In genomic region chr1:33906927-33907326, GRCm38 (mm10) we compare ENCODE assay signal across 8 mouse cellular contexts. TPM values are rescaled to one million over a fixed set of nuclear protein-coding genes. Genes with fewer than 3 reads are reported as not detected.
DNase-seq lines count a peak whose midpoint lies in the region; ATAC-seq lines count a peak whose summit lies in the region.
"Had no signal": no experiment of that assay in that cellular context is flagged by ENCODE, and none has a peak within 500 bp of the region (broad histone marks: within the 10 kb centered on the region; RNA-seq: fewer than 3 reads in every experiment).

No protein-coding gene starts in this region.

- no peak overlapping the region for H3K9ac ChIP-seq in lung, embryonic 15.5 days
- peak overlapping the region; percentile 74 for H3K9ac ChIP-seq in forebrain, embryonic 14.5 days (ENCODE audit: low read length)
- no peak overlapping the region; the same call in 1 of the 2 replicates for H3K9ac ChIP-seq in limb, embryonic 11.5 days (ENCODE audit: low read length)
- peak overlapping the region; percentile 68 for H3K9ac ChIP-seq in neural tube, embryonic 15.5 days (replicated peaks)

- no peaks in the 10 kb centered on the region for H3K36me3 ChIP-seq in lung, embryonic 15.5 days
- H3K36me3 ChIP-seq in forebrain, embryonic 14.5 days (ENCODE audit: control insufficient read depth, insufficient read depth, low read length), result no peaks in the 10 kb centered on the region
- H3K36me3 ChIP-seq in limb, embryonic 11.5 days (ENCODE audit: control insufficient read depth, insufficient read depth, low read length), result no peaks in the 10 kb centered on the region
- H3K36me3 ChIP-seq in neural tube, embryonic 15.5 days, result 0 out of 2 replicates have a peak, but pooled peaks cover 5% of the 10 kb centered on the region

- peak overlapping the region; percentile 100 for H3K4me2 ChIP-seq in lung, embryonic 15.5 days
- H3K4me2 ChIP-seq in forebrain, embryonic 14.5 days (ENCODE audit: low read length), result peak overlapping the region; percentile 81
- H3K4me2 ChIP-seq in limb, embryonic 11.5 days (ENCODE audit: low read depth, severe bottlenecking), result peak overlapping the region; percentile 97
- H3K4me2 ChIP-seq in neural tube, embryonic 15.5 days, result peak overlapping the region; percentile 80

- peaks cover 44% of the 10 kb centered on the region for H3K27me3 ChIP-seq in lung, embryonic 15.5 days
- peaks cover 15% of the 10 kb centered on the region; the same call in 1 of the 2 replicates for H3K27me3 ChIP-seq in forebrain, embryonic 14.5 days (replicated peaks; ENCODE audit: control insufficient read depth, insufficient read depth, low read length)
- H3K27me3 ChIP-seq in limb, embryonic 11.5 days (ENCODE audit: control insufficient read depth, insufficient read depth, low read length), result peaks cover 18% of the 10 kb centered on the region
- H3K27me3 ChIP-seq in neural tube, embryonic 15.5 days (replicated peaks), result no peaks in the 10 kb centered on the region

- peak overlapping the region; percentile 64 for H3K4me3 ChIP-seq in lung, embryonic 15.5 days
- H3K4me3 ChIP-seq in forebrain, embryonic 14.5 days (ENCODE audit: low read depth, low read length), result peak overlapping the region; percentile 63
- H3K4me3 ChIP-seq in limb, embryonic 11.5 days (ENCODE audit: low read depth, low read length), result peak overlapping the region; percentile 52
- H3K4me3 ChIP-seq in neural tube, embryonic 15.5 days (replicated peaks), result peak overlapping the region; percentile 70

- no peak overlapping the region for H3K27ac ChIP-seq in lung, embryonic 15.5 days
- 0 out of 2 replicates have a peak overlapping the region, but pooled peaks have one; percentile 33 for H3K27ac ChIP-seq in forebrain, embryonic 14.5 days (ENCODE audit: low read depth, low read length)
- H3K27ac ChIP-seq in limb, embryonic 11.5 days (replicated peaks; ENCODE audit: low read depth, low read length), result no peak overlapping the region
- H3K27ac ChIP-seq in neural tube, embryonic 15.5 days (replicated peaks), result peak overlapping the region; percentile 93

- peaks cover 19% of the 10 kb centered on the region for H3K4me1 ChIP-seq in lung, embryonic 15.5 days
- H3K4me1 ChIP-seq in forebrain, embryonic 14.5 days (ENCODE audit: control insufficient read depth, insufficient read depth, low read length), result peaks cover 8% of the 10 kb centered on the region; the same call in 1 of the 2 replicates
- no peaks in the 10 kb centered on the region for H3K4me1 ChIP-seq in limb, embryonic 11.5 days (ENCODE audit: control insufficient read depth, insufficient read depth, low read length)
- H3K4me1 ChIP-seq in neural tube, embryonic 15.5 days, result peaks cover 28% of the 10 kb centered on the region

- ATAC-seq in lung, embryonic 15.5 days (ENCODE audit: borderline replicate concordance, extremely low read depth, low FRiP score, low TSS enrichment), result no peak
- peak; percentile 31 for ATAC-seq in forebrain, embryonic 14.5 days
- peak; percentile 31; the same call in 1 of the 2 replicates for ATAC-seq in limb, embryonic 11.5 days (ENCODE audit: insufficient number of reproducible peaks, low FRiP score, low TSS enrichment, low read depth)
- peak; percentile 61 for ATAC-seq in neural tube, embryonic 15.5 days (ENCODE audit: low FRiP score)

- no peaks in the 10 kb centered on the region for H3K9me3 ChIP-seq in lung, embryonic 15.5 days
- H3K9me3 ChIP-seq in forebrain, embryonic 14.5 days (replicated peaks; ENCODE audit: control insufficient read depth, low read length), result no peaks in the 10 kb centered on the region
- H3K9me3 ChIP-seq in limb, embryonic 11.5 days (ENCODE audit: control insufficient read depth, low read length), result no peaks in the 10 kb centered on the region
- H3K9me3 ChIP-seq in neural tube, embryonic 15.5 days (replicated peaks), result no peaks in the 10 kb centered on the region

- WGBS in lung, embryonic 15.5 days, result 2% methylated on average over 20 of the region's 20 CpGs
- WGBS in forebrain, embryonic 14.5 days, result 1% methylated on average over 20 of the region's 20 CpGs
- 1% methylated on average over 20 of the region's 20 CpGs for WGBS in limb, embryonic 11.5 days
- WGBS in neural tube, embryonic 15.5 days, result under 1% methylated on average over 20 of the region's 20 CpGs

- no peak for DNase-seq in lung, postnatal 36 days
- peak; percentile 74 to 81 for DNase-seq in cerebellum, adult 18-20 months
- peak; percentile 52 for DNase-seq in forebrain, embryonic 14.5 days (ENCODE audit: low spot score)
- DNase-seq in limb, embryonic 11.5 days (ENCODE audit: low spot score), result peak; percentile 49
- DNase-seq in gastrocnemius, postnatal 14 days, result no peak

- intact Hi-C loops in gastrocnemius, postnatal 14 days (cut with DNase I; ENCODE audit: low total_unique reads), result no loop called here

RNA-seq across cellular contexts. Expression of gene Bend6, which starts 0.7 kb away (rescaled TPM):
- 0.55 and 0.62 TPM in 2 replicates for polyA plus RNA-seq in lung, embryonic 15.5 days (2015; fragmentation: Nextera tagmentation; extraction: Ambion mirVana)
- 32.2 and 40.3 TPM in 2 replicates for polyA plus RNA-seq in forebrain, embryonic 14.5 days (2014; fragmentation: Nextera tagmentation; extraction: Ambion mirVana)
- 0.78 and 1.5 TPM in 2 replicates for polyA plus RNA-seq in limb, embryonic 11.5 days (2014; fragmentation: Nextera tagmentation; extraction: Ambion mirVana)
- polyA plus RNA-seq in neural tube, embryonic 15.5 days (2015; fragmentation: Nextera tagmentation; extraction: Ambion mirVana), result 65.4 and 71.6 TPM in 2 replicates
- 1 to 10 TPM in 1 of 2 experiments, under 1 TPM in 1; 0.60 to 1.1 TPM for total RNA-seq in gastrocnemius, postnatal 14 days (2021)
- total RNA-seq: common myeloid progenitor, adult 5-6 weeks had no signal

RNA-seq across cellular contexts. Expression of gene Dst, which starts 1.1 kb away (rescaled TPM):
- 13.2 and 15.2 TPM in 2 replicates for polyA plus RNA-seq in lung, embryonic 15.5 days (2015; fragmentation: Nextera tagmentation; extraction: Ambion mirVana)
- 24.9 and 43.9 TPM in 2 replicates for polyA plus RNA-seq in forebrain, embryonic 14.5 days (2014; fragmentation: Nextera tagmentation; extraction: Ambion mirVana)
- 14.7 and 18.6 TPM in 2 replicates for polyA plus RNA-seq in limb, embryonic 11.5 days (2014; fragmentation: Nextera tagmentation; extraction: Ambion mirVana)
- 36.0 and 38.0 TPM in 2 replicates for polyA plus RNA-seq in neural tube, embryonic 15.5 days (2015; fragmentation: Nextera tagmentation; extraction: Ambion mirVana)
- 100 to 1,000 TPM; 121 to 150 TPM for total RNA-seq in gastrocnemius, postnatal 14 days (2021)

Comparison
In these comparisons a context has a peak if more than half of its experiments do, and no peak if none do; other contexts are left out.
1. H3K27ac ChIP-seq: peak in forebrain, embryonic 14.5 days (single experiment) and neural tube, embryonic 15.5 days (single experiment); none in lung, embryonic 15.5 days (single experiment) and limb, embryonic 11.5 days (single experiment).
2. H3K9ac ChIP-seq: peak in forebrain, embryonic 14.5 days (single experiment) and neural tube, embryonic 15.5 days (single experiment); none in lung, embryonic 15.5 days (single experiment) and limb, embryonic 11.5 days (single experiment).
3. DNase-seq: peak in cerebellum, adult 18-20 months (2 of 2), forebrain, embryonic 14.5 days (single experiment) and limb, embryonic 11.5 days (single experiment); none in lung, postnatal 36 days (single experiment) and gastrocnemius, postnatal 14 days (single experiment).
4. RNA of gene Bend6, which starts 0.7 kb away (polyA plus RNA-seq): 65.4 to 71.6 TPM in neural tube, embryonic 15.5 days and 32.2 to 40.3 TPM in forebrain, embryonic 14.5 days; 0.78 to 1.5 TPM in limb, embryonic 11.5 days and 0.55 to 0.62 TPM in lung, embryonic 15.5 days; every median in the first group is over 10 times any median in the second.
5. Peak in every context shown above with its lines, with median percentiles within 50 percentile points of each other: H3K4me2 ChIP-seq and H3K4me3 ChIP-seq.